8 mouse cellular contexts compared by ENCODE assay signal in the genomic region with DNA sequence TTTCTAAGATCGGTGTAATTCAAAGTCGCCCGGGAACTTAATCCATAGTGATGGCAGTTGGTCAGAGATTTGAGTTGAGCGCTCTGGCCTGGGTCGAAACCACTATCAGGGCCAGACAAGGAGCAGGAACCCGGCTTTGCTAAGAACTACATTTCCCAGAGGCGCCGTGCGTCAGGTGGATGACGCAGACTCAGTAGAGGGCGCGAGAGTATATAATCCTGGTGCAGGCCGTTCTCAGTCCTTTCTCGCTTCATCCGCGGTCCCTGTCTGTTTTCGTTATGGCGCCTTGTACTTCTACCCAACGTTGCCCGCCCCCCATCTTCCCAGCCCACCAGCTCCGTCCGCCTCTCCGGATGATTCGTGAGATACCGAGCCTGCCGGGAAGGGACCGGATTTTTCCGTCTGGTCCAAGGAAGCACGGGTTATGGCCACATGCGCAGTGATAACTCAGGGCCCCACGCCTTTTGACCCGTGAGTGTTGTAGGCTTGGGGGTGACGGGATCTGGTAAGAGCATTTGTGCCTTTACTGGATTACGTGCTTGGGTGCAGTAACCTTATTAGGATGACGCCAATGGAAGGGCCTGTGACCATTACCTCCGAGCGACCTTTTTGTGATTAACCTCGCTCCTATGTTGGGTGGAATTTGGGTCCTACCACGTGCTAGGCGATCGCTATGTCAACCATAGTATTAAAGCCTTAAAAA. TPM values are rescaled to one million over a fixed set of nuclear protein-coding genes. Genes with fewer than 3 reads are reported as not detected.
DNase-seq lines count a peak whose midpoint lies in the region; ATAC-seq and TF ChIP-seq lines count a peak whose summit lies in the region.

No protein-coding gene starts in this region.

- peak overlapping the region; percentile 92 for H3K27ac ChIP-seq in hindbrain, embryonic 15.5 days (replicated peaks)

- H3K9ac ChIP-seq in hindbrain, embryonic 15.5 days = peak overlapping the region; percentile 81

- H3K36me3 ChIP-seq in hindbrain, embryonic 15.5 days = peaks cover 35% of the 10 kb centered on the region

- no peak for TF ChIP-seq CTCF in Patski (IDR thresholded peaks at IDR 0.05)

- peaks cover 12% of the 10 kb centered on the region for H3K4me1 ChIP-seq in hindbrain, embryonic 15.5 days (replicated peaks)

- in situ Hi-C loops in Patski (cut with MboI; ENCODE audit: low pct_unique_long_range_greater_than_20kb) = no loop called here

- POLR2A ChIA-PET in Patski (lab: Charles Lee) = no interaction called here

- peak overlapping the region; percentile 59 for H3K4me2 ChIP-seq in hindbrain, embryonic 15.5 days

- no peaks in the 10 kb centered on the region for H3K9me3 ChIP-seq in hindbrain, embryonic 15.5 days

- peak; percentile 49 for DNase-seq in Patski (ENCODE audit: low read depth, low spot score)
- DNase-seq in cerebellum, postnatal 25 days = peak; percentile 91 to 92
- peak; percentile 86 to 89 for DNase-seq in frontal cortex, postnatal 25 days (ENCODE audit: low spot score in 2 of 2)
- DNase-seq in left cerebral cortex, adult 11 months (ENCODE audit: low spot score) = peak; percentile 91
- peak; percentile 92 to 93 for DNase-seq in lung, postnatal 4 days
- peak; percentile 84 for DNase-seq in retina, postnatal 7 days (ENCODE audit: low read depth, low spot score)
- peak; percentile 81 for DNase-seq in urinary bladder, adult 2 months (ENCODE audit: low spot score)

- ATAC-seq in Patski = peak; percentile 74
- ATAC-seq in hindbrain, embryonic 15.5 days (ENCODE audit: low FRiP score, low read depth) = peak; percentile 93

- WGBS in hindbrain, embryonic 15.5 days = under 1% methylated on average over 41 of the region's 41 CpGs

- no peaks in the 10 kb centered on the region for H3K27me3 ChIP-seq in Patski
- H3K27me3 ChIP-seq in hindbrain, embryonic 15.5 days = no peaks in the 10 kb centered on the region

- CTCF ChIA-PET in Patski (lab: Charles Lee) = interaction anchor here (1.1 to 2.7 kb wide), 6 partner anchors 12 to 206 kb away, joined by 3 to 15 read pairs (median 8); a partner anchor contains a TSS

- H3K4me3 ChIP-seq in hindbrain, embryonic 15.5 days = peak overlapping the region; percentile 70

RNA-seq across cellular contexts. Expression of a gene that starts 5.4 kb away (rescaled TPM):
- not detected for polyA plus RNA-seq in Patski (2021)
- polyA plus RNA-seq in hindbrain, embryonic 15.5 days (2015; fragmentation: Nextera tagmentation; extraction: Ambion mirVana) = 3.1 and 3.4 TPM in 2 replicates
- 2.3 and 3.6 TPM in 2 replicates for polyA plus RNA-seq in urinary bladder, adult 2 months (2012; rRNA removed)

RNA-seq across cellular contexts. Expression of a gene that starts 20.8 kb away (rescaled TPM):
- polyA plus RNA-seq in Patski (2021) = 28.9 TPM
- 71.9 and 80.2 TPM in 2 replicates for polyA plus RNA-seq in hindbrain, embryonic 15.5 days (2015; fragmentation: Nextera tagmentation; extraction: Ambion mirVana)
- polyA plus RNA-seq in urinary bladder, adult 2 months (2012; rRNA removed) = 12.3 and 22.9 TPM in 2 replicates

RNA-seq across cellular contexts. Expression of a gene that starts 34.4 kb away (rescaled TPM):
- 19.1 TPM for polyA plus RNA-seq in Patski (2021)
- polyA plus RNA-seq in hindbrain, embryonic 15.5 days (2015; fragmentation: Nextera tagmentation; extraction: Ambion mirVana) = 41.8 and 42.3 TPM in 2 replicates
- polyA plus RNA-seq in urinary bladder, adult 2 months (2012; rRNA removed) = 19.4 and 23.4 TPM in 2 replicates

RNA-seq across cellular contexts. Expression of a gene that starts 44.8 kb away (rescaled TPM):
- 31.4 TPM for polyA plus RNA-seq in Patski (2021)
- polyA plus RNA-seq in hindbrain, embryonic 15.5 days (2015; fragmentation: Nextera tagmentation; extraction: Ambion mirVana) = 35.4 and 40.3 TPM in 2 replicates
- polyA plus RNA-seq in urinary bladder, adult 2 months (2012; rRNA removed) = 7.5 and 8.7 TPM in 2 replicates

RNA-seq across cellular contexts. Expression of a gene that starts 47.2 kb away (rescaled TPM):
- 14.0 TPM for polyA plus RNA-seq in Patski (2021)
- 38.8 and 44.0 TPM in 2 replicates for polyA plus RNA-seq in hindbrain, embryonic 15.5 days (2015; fragmentation: Nextera tagmentation; extraction: Ambion mirVana)
- polyA plus RNA-seq in urinary bladder, adult 2 months (2012; rRNA removed) = 9.7 and 12.1 TPM in 2 replicates

Comparison
In these comparisons a context has a peak if more than half of its experiments do, and no peak if none do; other contexts are left out.
1. Peak in every context shown above with its lines: DNase-seq, ATAC-seq, H3K4me3 ChIP-seq and H3K27ac ChIP-seq.